ENCODE assay signal across 8 mouse cellular contexts in genomic region chr15:74156121-74157051, GRCm38 (mm10).
A peak's percentile ranks its signal among the peaks of the same experiment; 100 is the strongest.
DNase-seq lines count a peak whose midpoint lies in the region; ATAC-seq and TF ChIP-seq lines count a peak whose summit lies in the region.

No protein-coding gene starts in this region.

- no peak overlapping the region for H3K4me2 ChIP-seq in embryonic facial prominence, embryonic 14.5 days (ENCODE audit: low read depth, low read length)

- intact Hi-C loops in gastrocnemius, postnatal 36 days (cut with DNase I) = no loop called here

- peak; percentile 14; the same call in 1 of the 2 replicates for TF ChIP-seq CTCF in E14TG2a.4 (conservative IDR thresholded peaks at IDR 0.05; ENCODE audit: low read length)

- WGBS in embryonic facial prominence, embryonic 14.5 days = 25% methylated on average over 18 of the region's 18 CpGs

- peak; percentile 36; the same call in 1 of the 2 replicates for ATAC-seq in embryonic facial prominence, embryonic 14.5 days (ENCODE audit: low read depth)

- H3K27me3 ChIP-seq in E14TG2a.4 (ENCODE audit: insufficient read depth, low read length) = peaks cover 4% of the 10 kb centered on the region
- H3K27me3 ChIP-seq in embryonic facial prominence, embryonic 14.5 days (replicated peaks; ENCODE audit: control insufficient read depth, insufficient read depth, low read length) = 0 out of 2 replicates have a peak, but pooled peaks cover 4% of the 10 kb centered on the region

- no peak overlapping the region for H3K4me3 ChIP-seq in E14TG2a.4 (replicated peaks; ENCODE audit: low read length)
- H3K4me3 ChIP-seq in embryonic facial prominence, embryonic 14.5 days (ENCODE audit: low read depth, low read length) = no peak overlapping the region

- peak; percentile 11 for DNase-seq in cerebellum, adult 8-10 months
- no peak for DNase-seq in cerebellum, adult 11 months
- no peak for DNase-seq in embryonic facial prominence, embryonic 14.5 days (ENCODE audit: low spot score)
- DNase-seq in mesoderm, embryonic 11.5 days (ENCODE audit: low read depth, low spot score) = peak; percentile 90
- DNase-seq in c-Kit-positive CD71-positive TER-119-positive erythroid progenitor cells, embryonic 14.5 days (ENCODE audit: low spot score) = no peak
- DNase-seq in lung, postnatal 4 days = no peak
- DNase-seq in gastrocnemius, postnatal 36 days = no peak

- no peaks in the 10 kb centered on the region for H3K36me3 ChIP-seq in E14TG2a.4 (ENCODE audit: insufficient read depth, low read length)
- H3K36me3 ChIP-seq in embryonic facial prominence, embryonic 14.5 days (ENCODE audit: control insufficient read depth, insufficient read depth, low read length) = no peaks in the 10 kb centered on the region

- H3K4me1 ChIP-seq in E14TG2a.4 (replicated peaks; ENCODE audit: low read depth, low read length) = no peaks in the 10 kb centered on the region
- H3K4me1 ChIP-seq in embryonic facial prominence, embryonic 14.5 days (ENCODE audit: control insufficient read depth, insufficient read depth, low read length) = no peaks in the 10 kb centered on the region

- no peaks in the 10 kb centered on the region for H3K9me3 ChIP-seq in E14TG2a.4 (ENCODE audit: low read length)
- H3K9me3 ChIP-seq in embryonic facial prominence, embryonic 14.5 days (ENCODE audit: control insufficient read depth, low read length) = no peaks in the 10 kb centered on the region

- no peak overlapping the region for H3K27ac ChIP-seq in embryonic facial prominence, embryonic 14.5 days (replicated peaks; ENCODE audit: low read depth, low read length)

- H3K9ac ChIP-seq in embryonic facial prominence, embryonic 14.5 days (ENCODE audit: low read depth, low read length) = no peak overlapping the region

Comparison
In these comparisons a context has a peak if more than half of its experiments do, and no peak if none do; other contexts are left out.
1. DNase-seq: peak in cerebellum, adult 8-10 months (single experiment) and mesoderm, embryonic 11.5 days (single experiment); none in cerebellum, adult 11 months (single experiment), embryonic facial prominence, embryonic 14.5 days (single experiment), c-Kit-positive CD71-positive TER-119-positive erythroid progenitor cells, embryonic 14.5 days (single experiment), lung, postnatal 4 days (0 of 2) and gastrocnemius, postnatal 36 days (0 of 2).